Comparison of ENCODE assay signal across 8 mouse cellular contexts in genomic region chr15:102178279-102178678, GRCm38 (mm10). TPM values are rescaled to one million over a fixed set of nuclear protein-coding genes. Genes with fewer than 3 reads are reported as not detected.
DNase-seq lines count a peak whose midpoint lies in the region; ATAC-seq lines count a peak whose summit lies in the region.

No protein-coding gene starts in this region.

- DNase-seq in heart, adult 11 months: peak; percentile 96
- peak; percentile 80 for DNase-seq in adrenal gland, postnatal 25 days
- peak; percentile 84 for DNase-seq in embryonic facial prominence, embryonic 11.5 days (ENCODE audit: low spot score)
- peak; percentile 40 to 84 for DNase-seq in left cerebral cortex, adult 9 months (ENCODE audit: low spot score in 2 of 2)

- H3K9ac ChIP-seq in heart, embryonic 12.5 days: no peak overlapping the region
- H3K9ac ChIP-seq in embryonic facial prominence, embryonic 11.5 days (replicated peaks; ENCODE audit: low read length): no peak overlapping the region
- H3K9ac ChIP-seq in stomach, embryonic 14.5 days (replicated peaks; ENCODE audit: low read depth, low read length): no peak overlapping the region

- 13% methylated on average over 6 of the region's 6 CpGs for WGBS in heart, embryonic 12.5 days
- 11% methylated on average over 6 of the region's 6 CpGs for WGBS in embryonic facial prominence, embryonic 11.5 days
- 17% methylated on average over 6 of the region's 6 CpGs for WGBS in stomach, embryonic 14.5 days

- H3K4me3 ChIP-seq in heart, embryonic 12.5 days: no peak overlapping the region
- H3K4me3 ChIP-seq in embryonic facial prominence, embryonic 11.5 days (ENCODE audit: low read depth, low read length): no peak overlapping the region
- no peak overlapping the region for H3K4me3 ChIP-seq in stomach, embryonic 14.5 days (ENCODE audit: low read depth, low read length)

- no peaks in the 10 kb centered on the region for H3K27me3 ChIP-seq in heart, embryonic 12.5 days (replicated peaks)
- H3K27me3 ChIP-seq in embryonic facial prominence, embryonic 11.5 days (ENCODE audit: control insufficient read depth, insufficient read depth, low read length): no peaks in the 10 kb centered on the region
- H3K27me3 ChIP-seq in stomach, embryonic 14.5 days (ENCODE audit: control insufficient read depth, insufficient read depth, low read length): no peaks in the 10 kb centered on the region

- H3K36me3 ChIP-seq in heart, embryonic 12.5 days: peaks cover 32% of the 10 kb centered on the region
- H3K36me3 ChIP-seq in embryonic facial prominence, embryonic 11.5 days (replicated peaks; ENCODE audit: control insufficient read depth, insufficient read depth, low read depth, low read length): no peaks in the 10 kb centered on the region
- peaks cover 16% of the 10 kb centered on the region for H3K36me3 ChIP-seq in stomach, embryonic 14.5 days (ENCODE audit: control insufficient read depth, insufficient read depth, low read length)

- H3K27ac ChIP-seq in heart, embryonic 12.5 days (ENCODE audit: poor library complexity, severe bottlenecking): no peak overlapping the region
- H3K27ac ChIP-seq in embryonic facial prominence, embryonic 11.5 days (replicated peaks; ENCODE audit: low read depth, low read length): no peak overlapping the region
- no peak overlapping the region for H3K27ac ChIP-seq in stomach, embryonic 14.5 days (ENCODE audit: low read length)

- ATAC-seq in heart, embryonic 12.5 days (ENCODE audit: insufficient number of reproducible peaks, low FRiP score): no peak
- ATAC-seq in embryonic facial prominence, embryonic 11.5 days (replicated peaks; ENCODE audit: insufficient number of reproducible peaks, low FRiP score, low TSS enrichment, low read depth): no peak
- ATAC-seq in inflammation-experienced regulatory T-cells, adult 6 months: peak; percentile 54
- peak; percentile 81 for ATAC-seq in monocyte, adult 5-6 weeks (replicated peaks; ENCODE audit: insufficient number of reproducible peaks, low FRiP score, low TSS enrichment, poor library complexity, severe bottlenecking)
- peak; percentile 53; the same call in 1 of the 2 replicates for ATAC-seq in stomach, embryonic 14.5 days (ENCODE audit: insufficient number of reproducible peaks, insufficient read depth, low FRiP score, low read depth)

- no peak overlapping the region for H3K4me2 ChIP-seq in heart, embryonic 12.5 days
- H3K4me2 ChIP-seq in embryonic facial prominence, embryonic 11.5 days (ENCODE audit: low read depth, low read length): no peak overlapping the region
- no peak overlapping the region for H3K4me2 ChIP-seq in stomach, embryonic 14.5 days (replicated peaks; ENCODE audit: low read depth, low read length)

- no peaks in the 10 kb centered on the region for H3K9me3 ChIP-seq in heart, embryonic 12.5 days (replicated peaks)
- no peaks in the 10 kb centered on the region for H3K9me3 ChIP-seq in embryonic facial prominence, embryonic 11.5 days (replicated peaks; ENCODE audit: control insufficient read depth, low read length)
- no peaks in the 10 kb centered on the region for H3K9me3 ChIP-seq in stomach, embryonic 14.5 days (ENCODE audit: control insufficient read depth, low read depth, low read length)

- no peaks in the 10 kb centered on the region for H3K4me1 ChIP-seq in heart, embryonic 12.5 days (replicated peaks)
- H3K4me1 ChIP-seq in embryonic facial prominence, embryonic 11.5 days (ENCODE audit: control insufficient read depth, insufficient read depth, low read length): no peaks in the 10 kb centered on the region
- H3K4me1 ChIP-seq in stomach, embryonic 14.5 days (ENCODE audit: control insufficient read depth, insufficient read depth, low read length): no peaks in the 10 kb centered on the region

RNA-seq across cellular contexts. Expression of gene Zfp740, which starts 24.8 kb away (rescaled TPM):
- 47.3 and 48.6 TPM in 2 replicates for polyA plus RNA-seq in heart, embryonic 12.5 days (2016; fragmentation: Nextera tagmentation; extraction: Ambion mirVana)
- 61.4 and 80.4 TPM in 2 replicates for total RNA-seq in adrenal gland, postnatal 25 days (2021)
- polyA plus RNA-seq in embryonic facial prominence, embryonic 11.5 days (2014; fragmentation: Nextera tagmentation; extraction: Ambion mirVana): 68.1 and 68.9 TPM in 2 replicates
- polyA plus RNA-seq in inflammation-experienced regulatory T-cells, adult 6 months (2017; shearing (Covaris generic)): 10 to 100 TPM; 20.3 to 33.3 (median 25.5) TPM
- total RNA-seq in monocyte, adult 5-6 weeks (2017): 58.9 to 62.9 TPM (median 60.3 TPM) in 3 replicates
- 52.0 and 54.0 TPM in 2 replicates for polyA plus RNA-seq in stomach, embryonic 14.5 days (2014; fragmentation: Nextera tagmentation; extraction: Ambion mirVana)

RNA-seq across cellular contexts. Expression of gene Csad, which starts 26.2 kb away (rescaled TPM):
- 39.1 and 39.4 TPM in 2 replicates for polyA plus RNA-seq in heart, embryonic 12.5 days (2016; fragmentation: Nextera tagmentation; extraction: Ambion mirVana)
- 76.1 and 76.8 TPM in 2 replicates for total RNA-seq in adrenal gland, postnatal 25 days (2021)
- 31.9 and 34.6 TPM in 2 replicates for polyA plus RNA-seq in embryonic facial prominence, embryonic 11.5 days (2014; fragmentation: Nextera tagmentation; extraction: Ambion mirVana)
- 10 to 100 TPM in 2 of 3 experiments, 1 to 10 TPM in 1; 5.0 to 14.6 (median 14.0) TPM for polyA plus RNA-seq in inflammation-experienced regulatory T-cells, adult 6 months (2017; shearing (Covaris generic))
- total RNA-seq in monocyte, adult 5-6 weeks (2017): 4.1 to 11.2 TPM (median 8.1 TPM) in 3 replicates
- 60.5 and 63.9 TPM in 2 replicates for polyA plus RNA-seq in stomach, embryonic 14.5 days (2014; fragmentation: Nextera tagmentation; extraction: Ambion mirVana)

RNA-seq across cellular contexts. Expression of gene Soat2, which starts 28.0 kb away (rescaled TPM):
- 0.87 and 1.2 TPM in 2 replicates for polyA plus RNA-seq in heart, embryonic 12.5 days (2016; fragmentation: Nextera tagmentation; extraction: Ambion mirVana)
- total RNA-seq in adrenal gland, postnatal 25 days (2021): 0.55 and 1.2 TPM in 2 replicates
- 0.10 TPM in 1 of 2 replicates, not detected in the other for polyA plus RNA-seq in embryonic facial prominence, embryonic 11.5 days (2014; fragmentation: Nextera tagmentation; extraction: Ambion mirVana)
- polyA plus RNA-seq in inflammation-experienced regulatory T-cells, adult 6 months (2017; shearing (Covaris generic)): 1 to 10 TPM in 2 of 3 experiments, under 1 TPM in 1; 0.94 to 4.9 (median 1.3) TPM
- 6.2 to 25.0 TPM (median 10.2 TPM) in 3 replicates for total RNA-seq in monocyte, adult 5-6 weeks (2017)
- polyA plus RNA-seq in stomach, embryonic 14.5 days (2014; fragmentation: Nextera tagmentation; extraction: Ambion mirVana): 2.1 and 2.2 TPM in 2 replicates

RNA-seq across cellular contexts. Expression of gene Igfbp6, which starts 34.1 kb away (rescaled TPM):
- polyA plus RNA-seq in heart, embryonic 12.5 days (2016; fragmentation: Nextera tagmentation; extraction: Ambion mirVana): 1.7 and 2.5 TPM in 2 replicates
- total RNA-seq in adrenal gland, postnatal 25 days (2021): 17.1 and 17.2 TPM in 2 replicates
- polyA plus RNA-seq in embryonic facial prominence, embryonic 11.5 days (2014; fragmentation: Nextera tagmentation; extraction: Ambion mirVana): 0.70 TPM in 1 of 2 replicates, not detected in the other
- under 1 TPM in 1 of 3 experiments, not detected in 2; 0.33 TPM for polyA plus RNA-seq in inflammation-experienced regulatory T-cells, adult 6 months (2017; shearing (Covaris generic))
- 0.38 to 1.4 TPM (median 0.68 TPM) in 3 replicates for total RNA-seq in monocyte, adult 5-6 weeks (2017)
- 12.4 and 13.1 TPM in 2 replicates for polyA plus RNA-seq in stomach, embryonic 14.5 days (2014; fragmentation: Nextera tagmentation; extraction: Ambion mirVana)

RNA-seq across cellular contexts. Expression of gene Spryd3, which starts 42.2 kb away (rescaled TPM):
- 19.8 and 20.9 TPM in 2 replicates for polyA plus RNA-seq in heart, embryonic 12.5 days (2016; fragmentation: Nextera tagmentation; extraction: Ambion mirVana)
- 29.4 and 40.3 TPM in 2 replicates for total RNA-seq in adrenal gland, postnatal 25 days (2021)
- 8.2 and 9.3 TPM in 2 replicates for polyA plus RNA-seq in embryonic facial prominence, embryonic 11.5 days (2014; fragmentation: Nextera tagmentation; extraction: Ambion mirVana)
- polyA plus RNA-seq in inflammation-experienced regulatory T-cells, adult 6 months (2017; shearing (Covaris generic)): 10 to 100 TPM; 32.1 to 44.8 (median 33.6) TPM
- total RNA-seq in monocyte, adult 5-6 weeks (2017): 49.3 to 56.3 TPM (median 49.3 TPM) in 3 replicates
- polyA plus RNA-seq in stomach, embryonic 14.5 days (2014; fragmentation: Nextera tagmentation; extraction: Ambion mirVana): 15.2 and 16.7 TPM in 2 replicates

Comparison
In these comparisons a context has a peak if more than half of its experiments do, and no peak if none do; other contexts are left out.
1. ATAC-seq: peak in inflammation-experienced regulatory T-cells, adult 6 months (single experiment), monocyte, adult 5-6 weeks (single experiment) and stomach, embryonic 14.5 days (single experiment); none in heart, embryonic 12.5 days (single experiment) and embryonic facial prominence, embryonic 11.5 days (single experiment).
2. Peak in every context shown above with its lines, with median percentiles within 50 percentile points of each other: DNase-seq.